Mouse (Mus musculus): ENCODE data around the gene Mboat2.

The Mboat2 gene

GRCm38 (mm10) chr12:24950376-24951046 lies 119.8 kb downstream of the Mboat2 start:
- ChIA-PET CTCF (interaction anchor here (0.5 to 6.6 kb wide), 55 partner anchors 8 to 1361 kb away, joined by 3 to 72 read pairs (median 4); partner anchors contain the start of genes Kidins220 (in 2 of the 4), Rrm2 (in 2 of the 4) and Mboat2 (in 1 of the 4)), POLR2A (interaction anchor here in 2 of 4 experiments (1.0 to 3.0 kb wide), 8 partner anchors 13 to 299 kb away, joined by 3 to 20 read pairs (median 4); partner anchors contain the start of genes Rrm2 (in 2 of the 2), Kidins220 (in 1 of the 2) and Klf11 (in 1 of the 2))

- ChIA-PET CTCF (interaction anchor here (0.5 to 6.6 kb wide), 19 partner anchors 9 to 351 kb away, joined by 3 to 72 read pairs (median 5); partner anchors contain the start of genes Rrm2 (in 3 of the 4) and Kidins220 (in 2 of the 4)), POLR2A (interaction anchor here (0.6 to 3.0 kb wide), 5 partner anchors 13 to 245 kb away, joined by 3 to 20 read pairs (median 6); partner anchors contain the start of genes Rrm2 (in 2 of the 4) and Kidins220 (in 1 of the 4))
These were observed 121.5 kb downstream of the Mboat2 start for GRCm38 (mm10) chr12:24952147-24952546.

- ChIA-PET CTCF (interaction anchor here in 1 of 4 experiments (1.7 kb wide), 1 partner anchor 247 kb away, joined by 9 read pairs; the partner anchor contains the start of gene Rrm2), POLR2A (no interaction called here)
These were observed 124.5 kb downstream of the Mboat2 start for GRCm38 (mm10) chr12:24955137-24955536.

GRCm38 (mm10) chr12:24958526-24958925 lies 127.8 kb downstream of the Mboat2 start:
- POLR2A ChIA-PET, result no interaction called here
- CTCF ChIA-PET, result interaction anchor here in 1 of 4 experiments (1.2 kb wide), 1 partner anchor 8 kb away, joined by 3 read pairs; no protein-coding TSS in a partner anchor

GRCm38 (mm10) chr12:24961821-24962220 lies 131.1 kb downstream of the Mboat2 start:
- CTCF ChIA-PET, result interaction anchor here in 1 of 4 experiments (1.1 kb wide), 1 partner anchor 14 kb away, joined by 3 read pairs; no protein-coding TSS in a partner anchor
- POLR2A ChIA-PET, result interaction anchor here in 1 of 4 experiments (0.6 kb wide), 2 partner anchors 82 to 183 kb away, joined by 3 to 5 read pairs; no protein-coding TSS in a partner anchor

GRCm38 (mm10) chr12:24962362-24962967 lies 131.8 kb downstream of the Mboat2 start:
- ChIA-PET CTCF (interaction anchor here in 1 of 4 experiments (0.7 kb wide), 1 partner anchor 12 kb away, joined by 9 read pairs; no protein-coding TSS in a partner anchor), POLR2A (interaction anchor here in 2 of 4 experiments (0.6 to 1.3 kb wide), 3 partner anchors 9 to 13 kb away, joined by 3 to 4 read pairs (median 3); no protein-coding TSS in a partner anchor)

GRCm38 (mm10) chr12:24963393-24964022 lies 132.8 kb downstream of the Mboat2 start:
- ChIA-PET POLR2A (interaction anchor here in 3 of 4 experiments (0.5 to 1.3 kb wide), 6 partner anchors 12 to 330 kb away, joined by 3 to 15 read pairs (median 4); no protein-coding TSS in a partner anchor), CTCF (interaction anchor here in 3 of 4 experiments (0.6 to 1.1 kb wide), 6 partner anchors 12 to 1351 kb away, joined by 3 to 7 read pairs (median 4); no protein-coding TSS in a partner anchor)

GRCm38 (mm10) chr12:24965406-24965805 lies 134.7 kb downstream of the Mboat2 start:
- ChIA-PET POLR2A (interaction anchor here in 2 of 4 experiments (0.5 to 1.3 kb wide), 3 partner anchors 13 to 69 kb away, joined by 3 read pairs; no protein-coding TSS in a partner anchor), CTCF (interaction anchor here in 2 of 4 experiments (1.2 to 1.9 kb wide), 2 partner anchors 9 to 10 kb away, joined by 4 to 7 read pairs; partner anchors contain the start of gene Kidins220 (in 1 of the 2))

- CTCF ChIA-PET, result interaction anchor here in 2 of 4 experiments (0.9 to 1.9 kb wide), 3 partner anchors 9 to 10 kb away, joined by 3 to 7 read pairs (median 4); partner anchors contain the start of gene Kidins220 (in 2 of the 2)
- POLR2A ChIA-PET, result interaction anchor here in 2 of 4 experiments (0.6 to 1.3 kb wide), 3 partner anchors 13 to 167 kb away, joined by 3 read pairs; no protein-coding TSS in a partner anchor
These were observed 135.4 kb downstream of the Mboat2 start for GRCm38 (mm10) chr12:24966046-24966445.

- CTCF ChIA-PET, result no interaction called here
These were observed 141.0 kb downstream of the Mboat2 start for GRCm38 (mm10) chr12:24971490-24972200.

GRCm38 (mm10) chr12:24972371-24973350 lies 142.0 kb downstream of the Mboat2 start:
- ChIA-PET POLR2A (no interaction called here), CTCF (no interaction called here)

More at GRCm38 (mm10) chr12:24971490-24972200, 141.0 kb downstream of the Mboat2 start:
- POLR2A ChIA-PET, result no interaction called here

GRCm38 (mm10) chr12:24973586-24973985 lies 142.9 kb downstream of the Mboat2 start:
- POLR2A ChIA-PET, result no interaction called here
- CTCF ChIA-PET, result no interaction called here

GRCm38 (mm10) chr12:24974446-24975114 lies 143.9 kb downstream of the Mboat2 start, which contains the start of gene Kidins220:
Gene Kidins220, plus strand, starts transcription at chr12:24974925.
- CTCF ChIA-PET, result interaction anchor here in 3 of 4 experiments (0.6 to 1.8 kb wide), 22 partner anchors 8 to 1561 kb away, joined by 3 to 23 read pairs (median 4); partner anchors contain the start of gene Rrm2 (in 1 of the 3)
- POLR2A ChIA-PET, result interaction anchor here in 3 of 4 experiments (0.6 to 2.2 kb wide), 18 partner anchors 11 to 323 kb away, joined by 3 to 11 read pairs (median 5); partner anchors contain the start of genes Rrm2 (in 3 of the 3) and Klf11 (in 1 of the 3)

GRCm38 (mm10) chr12:24975115-24975733 lies 144.5 kb downstream of the Mboat2 start:
- ChIA-PET CTCF (interaction anchor here (0.6 to 1.8 kb wide), 39 partner anchors 9 to 1560 kb away, joined by 3 to 23 read pairs (median 4); partner anchors contain the start of gene Rrm2 (in 1 of the 4)), POLR2A (interaction anchor here in 3 of 4 experiments (0.6 to 2.2 kb wide), 28 partner anchors 10 to 459 kb away, joined by 3 to 11 read pairs (median 4); partner anchors contain the start of genes Rrm2 (in 3 of the 3) and Klf11 (in 1 of the 3))

- POLR2A ChIA-PET, result interaction anchor here in 1 of 4 experiments (1.2 to 1.8 kb wide), 2 partner anchors 8 to 10 kb away, joined by 5 to 7 read pairs; partner anchors contain the start of gene Kidins220
- CTCF ChIA-PET, result interaction anchor here in 3 of 4 experiments (0.6 to 2.2 kb wide), 4 partner anchors 10 to 42 kb away, joined by 3 to 7 read pairs (median 5); partner anchors contain the start of gene Kidins220 (in 1 of the 3)
These were observed 154.5 kb downstream of the Mboat2 start for GRCm38 (mm10) chr12:24985226-24985625.

Measured in embryonic stem cell, embryonic (primary cell).